22 mouse cellular contexts compared by ENCODE assay signal in the genomic region with DNA sequence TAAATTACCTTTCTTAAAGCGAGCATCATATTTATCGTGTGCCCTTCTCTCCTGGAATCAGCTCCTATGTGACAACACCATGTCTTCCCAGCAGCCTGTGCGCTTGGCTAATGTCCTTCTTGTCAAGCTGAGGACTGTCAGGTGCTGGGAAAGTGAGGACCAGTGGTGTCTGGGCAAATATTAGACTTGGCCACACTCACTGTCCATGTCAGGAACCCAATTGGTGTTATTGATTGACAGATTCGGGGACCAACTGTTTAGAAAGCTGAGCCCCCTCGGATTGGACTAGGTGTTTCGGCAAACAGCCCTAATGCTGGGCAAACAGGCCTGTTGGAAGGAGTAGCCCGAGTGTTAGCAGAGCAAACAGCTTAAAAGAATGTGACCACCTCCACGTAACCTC.
"Had no signal": no experiment of that assay in that cellular context is flagged by ENCODE, and none has a peak within 500 bp of the region (broad histone marks: within the 10 kb centered on the region; RNA-seq: fewer than 3 reads in every experiment).

No protein-coding gene starts in this region.

- H3K27me3 ChIP-seq: hindbrain, embryonic 15.5 days; limb, embryonic 15.5 days; midbrain, embryonic 12.5 days; midbrain, embryonic 15.5 days; neural tube, embryonic 12.5 days; neural tube, embryonic 15.5 days had no signal

- H3K4me3 ChIP-seq: hindbrain, embryonic 15.5 days; layer of hippocampus, adult 2 months; limb, embryonic 12.5 days; limb, embryonic 15.5 days; midbrain, embryonic 12.5 days; midbrain, embryonic 15.5 days; neural tube, embryonic 12.5 days; neural tube, embryonic 15.5 days had no signal

- H3K4me2 ChIP-seq: hindbrain, embryonic 15.5 days; limb, embryonic 12.5 days; limb, embryonic 15.5 days; midbrain, embryonic 12.5 days; midbrain, embryonic 15.5 days; neural tube, embryonic 12.5 days; neural tube, embryonic 15.5 days had no signal

- H3K36me3 ChIP-seq: hindbrain, embryonic 15.5 days; limb, embryonic 12.5 days; limb, embryonic 15.5 days; midbrain, embryonic 12.5 days; midbrain, embryonic 15.5 days; neural tube, embryonic 12.5 days; neural tube, embryonic 15.5 days had no signal

- DNase-seq: kidney, adult 2 months; kidney, postnatal 25 days; layer of hippocampus, adult 9-11 months; left cerebral cortex, postnatal 4 days; lung, adult 2 months; lung, postnatal 10 days; right cerebral cortex, adult 18-20 months; right cerebral cortex, postnatal 14 days; spleen, adult 18-20 months; thymus, adult 18-20 months; thymus, postnatal 36 days had no signal

- H3K9ac ChIP-seq: hindbrain, embryonic 15.5 days; limb, embryonic 12.5 days; limb, embryonic 15.5 days; midbrain, embryonic 12.5 days; midbrain, embryonic 15.5 days; neural tube, embryonic 12.5 days; neural tube, embryonic 15.5 days had no signal

- H3K4me1 ChIP-seq: hindbrain, embryonic 15.5 days; midbrain, embryonic 15.5 days; neural tube, embryonic 12.5 days; neural tube, embryonic 15.5 days had no signal

- H3K27ac ChIP-seq: hindbrain, embryonic 15.5 days; kidney, postnatal 0 days; layer of hippocampus, adult 2 months; limb, embryonic 12.5 days; limb, embryonic 15.5 days; macrophage; midbrain, embryonic 12.5 days; midbrain, embryonic 15.5 days; neural tube, embryonic 12.5 days; neural tube, embryonic 15.5 days had no signal

- ATAC-seq: intestine, postnatal 0 days; midbrain, embryonic 15.5 days had no signal

- H3K9me3 ChIP-seq: hindbrain, embryonic 15.5 days; limb, embryonic 12.5 days; limb, embryonic 15.5 days; midbrain, embryonic 12.5 days; midbrain, embryonic 15.5 days; neural tube, embryonic 12.5 days; neural tube, embryonic 15.5 days had no signal
